ENCODE assay signal across 19 mouse cellular contexts in genomic region chr15:62044654-62045335, GRCm38 (mm10).
A peak's percentile ranks its signal among the peaks of the same experiment; 100 is the strongest.
DNase-seq lines count a peak whose midpoint lies in the region; ATAC-seq and TF ChIP-seq lines count a peak whose summit lies in the region.
"Had no signal": no experiment of that assay in that cellular context is flagged by ENCODE, and none has a peak within 500 bp of the region (broad histone marks: within the 10 kb centered on the region; RNA-seq: fewer than 3 reads in every experiment).

No protein-coding gene starts in this region.

- peaks cover 3% of the 10 kb centered on the region; the same call in 1 of the 2 replicates for H3K79me2 ChIP-seq in liver, adult 2 months (ENCODE audit: control insufficient read depth, insufficient read depth, low read length)

- DNase-seq in gastrocnemius, adult 2 months, result no peak
- DNase-seq in gastrocnemius, postnatal 10 days, result no peak
- peak; percentile 76 for DNase-seq in liver, adult 2 months (ENCODE audit: extremely low read depth, low read depth, low spot score)
- no peak for DNase-seq in liver
- DNase-seq in kidney, postnatal 0 days (ENCODE audit: low spot score), result no peak
- DNase-seq in embryonic facial prominence, embryonic 10.5 days (ENCODE audit: low spot score), result no peak
- no peak for DNase-seq in spleen, adult 18-20 months
- DNase-seq: cerebellum, adult 2 months; cerebellum, postnatal 36 days; heart, adult 2 months; lung, adult 2 months; retina, postnatal 1 day had no signal

- TF ChIP-seq POLR2A in liver, adult 2 months (IDR thresholded peaks at IDR 0.05; ENCODE audit: extremely low read depth, insufficient read depth, low read length), result no peak

- intact Hi-C loops in gastrocnemius, adult 2 months (cut with DNase I), result loop anchor here (5.0 kb wide), 1 partner anchor 93 kb away; no protein-coding TSS in a partner anchor

- 70% methylated on average over 7 of the region's 7 CpGs for WGBS in liver, adult 2 months
- 77% methylated on average over 7 of the region's 7 CpGs for WGBS in kidney, postnatal 0 days
- WGBS in embryonic facial prominence, embryonic 10.5 days, result 92% methylated on average over 7 of the region's 7 CpGs
- WGBS in hindbrain, embryonic 13.5 days, result 94% methylated on average over 7 of the region's 7 CpGs

- TF ChIP-seq CTCF in gastrocnemius, adult 2 months (IDR thresholded peaks at IDR 0.05), result no peak
- no peak for TF ChIP-seq CTCF in liver, adult 2 months (IDR thresholded peaks at IDR 0.05; ENCODE audit: low read depth, low read length)
- TF ChIP-seq CTCF in kidney, postnatal 0 days (IDR thresholded peaks at IDR 0.05; ENCODE audit: low read depth), result no peak

- no peak overlapping the region for H3K4me3 ChIP-seq in gastrocnemius, adult 2 months
- H3K4me3 ChIP-seq in liver, adult 2 months (ENCODE audit: insufficient read depth, low read depth, low read length), result no peak overlapping the region
- no peak overlapping the region for H3K4me3 ChIP-seq in kidney, postnatal 0 days (replicated peaks; ENCODE audit: low read depth, low read length)
- no peak overlapping the region for H3K4me3 ChIP-seq in embryonic facial prominence, embryonic 10.5 days
- no peak overlapping the region for H3K4me3 ChIP-seq in hindbrain, embryonic 13.5 days
- H3K4me3 ChIP-seq: forebrain, embryonic 12.5 days; heart, adult 2 months; heart, embryonic 15.5 days had no signal

- H3K9ac ChIP-seq in liver, adult 2 months (ENCODE audit: low read depth, low read length), result no peak overlapping the region
- H3K9ac ChIP-seq in kidney, postnatal 0 days (ENCODE audit: low read depth, low read length), result no peak overlapping the region
- no peak overlapping the region for H3K9ac ChIP-seq in hindbrain, embryonic 13.5 days
- H3K9ac ChIP-seq: forebrain, embryonic 12.5 days; heart, embryonic 15.5 days had no signal

- no peak overlapping the region for H3K4me2 ChIP-seq in kidney, postnatal 0 days (ENCODE audit: low read length)
- no peak overlapping the region for H3K4me2 ChIP-seq in hindbrain, embryonic 13.5 days
- H3K4me2 ChIP-seq: forebrain, embryonic 12.5 days; heart, embryonic 15.5 days had no signal

- no peaks in the 10 kb centered on the region for H3K27me3 ChIP-seq in liver, adult 2 months (ENCODE audit: control insufficient read depth, insufficient read depth, low read length)
- H3K27me3 ChIP-seq in kidney, postnatal 0 days (ENCODE audit: insufficient read depth, low read length), result no peaks in the 10 kb centered on the region
- no peaks in the 10 kb centered on the region for H3K27me3 ChIP-seq in embryonic facial prominence, embryonic 10.5 days (replicated peaks; ENCODE audit: low read depth, poor library complexity, severe bottlenecking)
- no peaks in the 10 kb centered on the region for H3K27me3 ChIP-seq in hindbrain, embryonic 13.5 days
- H3K27me3 ChIP-seq: forebrain, embryonic 12.5 days; heart, embryonic 15.5 days had no signal

- H3K36me3 ChIP-seq in liver, adult 2 months (ENCODE audit: control insufficient read depth, insufficient read depth, low read length), result no peaks in the 10 kb centered on the region
- H3K36me3 ChIP-seq in kidney, postnatal 0 days (ENCODE audit: insufficient read depth, low read length), result no peaks in the 10 kb centered on the region; the same call in 1 of the 2 replicates
- H3K36me3 ChIP-seq in embryonic facial prominence, embryonic 10.5 days (replicated peaks), result 0 out of 2 replicates have a peak, but pooled peaks cover 4% of the 10 kb centered on the region
- H3K36me3 ChIP-seq in hindbrain, embryonic 13.5 days, result no peaks in the 10 kb centered on the region
- H3K36me3 ChIP-seq: forebrain, embryonic 12.5 days; heart, embryonic 15.5 days had no signal

- H3K9me3 ChIP-seq in kidney, postnatal 0 days (replicated peaks; ENCODE audit: low read length), result no peaks in the 10 kb centered on the region
- no peaks in the 10 kb centered on the region for H3K9me3 ChIP-seq in embryonic facial prominence, embryonic 10.5 days
- no peaks in the 10 kb centered on the region for H3K9me3 ChIP-seq in hindbrain, embryonic 13.5 days
- H3K9me3 ChIP-seq: forebrain, embryonic 12.5 days; heart, embryonic 15.5 days had no signal

- peak; percentile 62 for ATAC-seq in kidney, postnatal 0 days (replicated peaks; ENCODE audit: low FRiP score, low read depth)
- ATAC-seq in hindbrain, embryonic 13.5 days (ENCODE audit: low FRiP score), result no peak
- ATAC-seq: hindbrain, postnatal 0 days; intestine, postnatal 0 days; midbrain, embryonic 16.5 days had no signal

- peaks cover 18% of the 10 kb centered on the region for H3K4me1 ChIP-seq in liver, adult 2 months (ENCODE audit: control insufficient read depth, insufficient read depth, low read length)
- H3K4me1 ChIP-seq in kidney, postnatal 0 days (replicated peaks; ENCODE audit: insufficient read depth, low read length), result no peaks in the 10 kb centered on the region
- H3K4me1 ChIP-seq in embryonic facial prominence, embryonic 10.5 days, result peaks cover 30% of the 10 kb centered on the region
- H3K4me1 ChIP-seq in hindbrain, embryonic 13.5 days (replicated peaks), result no peaks in the 10 kb centered on the region
- H3K4me1 ChIP-seq: forebrain, embryonic 12.5 days; heart, embryonic 15.5 days had no signal

- H3K27ac ChIP-seq in gastrocnemius, adult 2 months, result peak overlapping the region; percentile 83
- peak overlapping the region; percentile 70 for H3K27ac ChIP-seq in liver, adult 2 months (replicated peaks; ENCODE audit: insufficient read depth, low read depth, low read length)
- H3K27ac ChIP-seq in kidney, postnatal 0 days, result peak overlapping the region; percentile 66
- no peak overlapping the region for H3K27ac ChIP-seq in embryonic facial prominence, embryonic 10.5 days (replicated peaks)
- H3K27ac ChIP-seq in hindbrain, embryonic 13.5 days, result no peak overlapping the region
- H3K27ac ChIP-seq: forebrain, embryonic 12.5 days; heart, adult 2 months; heart, embryonic 15.5 days; hindbrain, postnatal 0 days; stomach, postnatal 0 days had no signal

Comparison
In these comparisons a context has a peak if more than half of its experiments do, and no peak if none do; other contexts are left out.
1. H3K27ac ChIP-seq: peak in gastrocnemius, adult 2 months (single experiment), liver, adult 2 months (single experiment) and kidney, postnatal 0 days (single experiment); none in embryonic facial prominence, embryonic 10.5 days (single experiment) and hindbrain, embryonic 13.5 days (single experiment).